Mouse (Mus musculus) erythroblast, embryonic 14.5 days (primary cell): ENCODE data around the gene Tpt1.

Experiments
- GATA1 ChIP-seq: IDR thresholded peaks from 2 replicates; pipeline ENCODE4 v1.6.1; 2012; ENCODE audit warnings: low read length, inconsistent platforms, mixed read lengths
- TAL1 ChIP-seq: IDR thresholded peaks from 3 replicates; pipeline ENCODE4 v1.6.1; 2012; ENCODE audit warnings: low read length, inconsistent platforms, mixed read lengths

DNA sequence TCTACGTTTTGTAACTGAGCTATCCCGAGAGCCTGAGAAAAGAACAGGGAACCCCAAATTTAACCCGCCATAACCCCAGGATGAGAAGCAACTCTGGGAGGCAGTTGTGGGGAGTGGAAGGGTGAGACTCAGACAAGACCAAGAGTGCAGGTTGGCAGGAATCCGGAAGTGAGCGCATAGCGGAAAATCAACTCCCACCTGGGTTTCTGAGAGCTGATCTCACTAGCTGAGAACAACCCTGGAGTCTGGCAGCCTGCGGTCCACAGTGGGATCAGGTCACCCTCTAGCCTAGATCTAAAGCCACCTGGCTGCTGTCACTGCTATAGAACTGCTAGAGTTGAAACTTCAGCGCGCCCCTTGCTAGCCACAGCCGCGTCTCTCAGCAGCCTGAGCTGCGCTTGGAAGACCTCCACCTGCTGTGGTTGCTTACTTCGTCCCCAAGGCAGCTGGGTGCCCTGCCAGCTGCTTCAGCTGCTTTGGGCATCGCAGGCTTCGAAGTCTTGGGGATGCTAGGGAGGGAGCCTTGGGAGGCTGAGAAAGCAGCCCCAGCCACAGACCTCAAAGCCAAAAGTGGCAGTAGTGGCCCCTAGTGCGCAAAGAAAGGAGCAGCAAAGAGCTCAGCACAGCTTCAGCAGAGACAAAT, 10.0 kb upstream of the Tpt1 start:
- TF ChIP-seq GATA1 (no peak), TAL1 (no peak)
